Mouse (Mus musculus): ENCODE measurements around the gene Chka. TPM values are rescaled to one million over a fixed set of nuclear protein-coding genes. Genes with fewer than 3 reads are reported as not detected.

Gene Chka
- total RNA-seq, 1 experiment from 2014 or later, result 46.5 TPM

DNA sequence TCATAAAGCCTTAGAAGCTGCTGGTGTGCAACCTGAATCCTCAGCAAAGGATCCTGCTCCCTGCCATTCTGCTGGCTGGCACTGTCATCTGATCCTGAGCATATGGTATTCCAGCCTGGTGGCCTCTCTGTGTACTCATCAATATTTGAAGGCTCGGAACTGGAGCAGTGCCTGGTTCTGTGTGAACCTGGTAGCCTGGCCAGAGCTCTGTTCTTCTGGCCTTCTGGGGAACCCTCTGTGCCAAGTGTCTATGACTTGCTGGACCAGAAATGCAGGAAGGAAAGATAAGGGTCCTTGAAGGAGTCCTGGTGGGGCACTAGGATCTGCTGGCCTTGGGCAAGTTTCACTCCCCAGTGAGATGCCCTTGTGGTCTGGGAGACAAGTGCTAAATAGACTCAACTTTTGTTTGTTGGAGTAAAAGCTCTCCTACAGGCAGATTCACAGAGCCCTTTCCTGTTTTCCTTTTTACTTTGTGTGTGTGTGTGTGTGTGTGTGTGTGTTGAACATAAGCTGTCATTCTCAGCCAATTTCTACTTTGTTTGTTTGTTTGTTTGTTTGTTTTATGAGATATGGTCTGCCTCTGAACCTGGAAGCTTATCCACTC, 5.7 kb upstream of the Chka start:
- ATAC-seq (replicated peaks; ENCODE audit: low read depth, poor library complexity, severe bottlenecking), result no peak

DNA sequence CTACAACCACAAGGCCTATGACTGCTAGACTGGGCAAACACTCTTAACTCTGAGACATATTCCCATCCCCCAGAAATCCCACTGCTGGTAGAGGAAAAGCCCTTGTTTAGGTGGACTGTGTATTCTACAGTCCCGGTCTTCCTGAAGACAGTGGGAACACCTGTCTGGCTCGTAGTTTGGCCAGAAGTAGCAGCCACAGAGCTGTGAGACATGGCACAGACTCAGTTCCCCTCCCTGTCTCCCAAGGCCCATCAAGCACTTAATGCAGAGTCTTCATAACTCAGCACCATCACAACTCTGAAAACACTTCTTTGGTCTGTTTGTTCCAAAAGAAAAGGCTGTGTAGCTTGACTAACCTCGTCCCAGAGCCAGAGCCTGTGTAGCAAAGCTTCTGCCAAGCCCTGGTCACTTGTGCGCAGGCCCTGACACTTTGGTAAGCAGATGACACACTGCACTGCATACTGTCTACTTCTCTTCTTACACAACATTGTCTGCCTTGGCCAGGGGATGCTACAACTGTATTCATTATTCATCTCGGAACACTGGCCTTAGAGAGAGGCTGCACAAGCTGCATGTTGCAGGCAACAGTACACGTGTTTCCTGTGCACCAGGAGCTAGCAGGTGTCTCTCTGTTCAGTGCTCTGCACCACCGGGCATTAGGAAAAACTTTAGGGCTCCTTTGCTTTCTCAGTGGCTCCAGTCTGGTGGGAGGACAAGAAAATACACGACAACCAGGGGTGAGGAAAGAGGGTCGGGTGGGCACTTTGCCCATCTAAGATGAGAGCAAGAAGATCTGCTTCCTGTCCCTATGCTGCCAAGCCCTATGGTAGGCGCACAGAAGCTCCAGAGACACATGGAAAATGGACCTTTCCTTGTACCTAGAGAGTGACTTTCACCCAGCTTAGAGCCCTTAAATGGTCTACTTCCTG, 4.6 kb upstream of the Chka start:
- no peak for ATAC-seq (replicated peaks; ENCODE audit: low read depth, poor library complexity, severe bottlenecking)

DNA sequence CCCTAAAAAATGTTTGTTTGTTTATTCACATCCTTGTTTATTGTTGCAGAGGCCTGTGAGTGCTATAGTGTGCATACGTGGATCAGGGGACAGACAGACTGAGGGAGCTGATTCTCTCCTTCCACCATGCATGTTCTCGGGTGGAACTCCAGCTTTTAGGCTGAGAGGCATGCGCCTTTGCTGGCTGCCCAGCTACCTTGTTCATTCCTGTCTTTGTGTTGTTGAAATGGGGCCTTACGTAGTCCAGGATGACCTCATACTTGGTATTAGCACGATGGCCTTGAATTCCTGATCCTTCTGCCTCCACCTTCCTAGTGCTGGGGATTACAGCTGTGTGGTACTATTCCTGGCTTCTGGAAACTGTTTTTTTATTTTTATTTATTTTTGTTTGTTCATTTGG, 3.9 kb upstream of the Chka start:
- ATAC-seq (replicated peaks; ENCODE audit: low read depth, poor library complexity, severe bottlenecking), result no peak

DNA sequence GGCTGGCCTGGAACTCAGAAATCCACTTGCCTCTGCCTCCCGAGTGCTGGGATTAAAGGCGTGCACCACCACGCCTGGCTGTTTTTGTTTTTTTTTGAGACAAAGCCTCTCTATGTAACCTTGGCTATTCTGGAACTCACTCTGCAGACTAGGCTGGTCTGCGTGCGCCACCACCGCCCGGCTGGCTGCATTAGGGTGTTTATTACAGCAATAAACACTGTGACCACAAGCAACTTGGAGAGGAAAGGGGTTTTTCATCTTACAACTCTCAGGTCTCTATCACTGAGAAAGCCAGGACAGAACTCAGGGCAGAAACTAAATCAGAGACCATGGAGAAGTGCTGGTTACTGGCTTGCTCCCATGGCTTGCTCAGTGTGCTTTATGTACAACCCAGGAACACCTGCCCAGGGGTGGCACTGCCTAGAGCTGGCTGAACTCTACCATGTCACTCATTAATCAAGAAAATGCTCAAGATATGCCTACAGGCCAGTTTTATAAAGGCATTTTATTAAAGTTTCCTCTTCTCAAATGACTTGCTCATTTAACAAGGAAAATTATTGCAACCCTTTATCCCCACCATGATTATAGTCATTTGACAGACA, 3.3 kb upstream of the Chka start:
- ATAC-seq (replicated peaks; ENCODE audit: low read depth, poor library complexity, severe bottlenecking), result no peak

DNA sequence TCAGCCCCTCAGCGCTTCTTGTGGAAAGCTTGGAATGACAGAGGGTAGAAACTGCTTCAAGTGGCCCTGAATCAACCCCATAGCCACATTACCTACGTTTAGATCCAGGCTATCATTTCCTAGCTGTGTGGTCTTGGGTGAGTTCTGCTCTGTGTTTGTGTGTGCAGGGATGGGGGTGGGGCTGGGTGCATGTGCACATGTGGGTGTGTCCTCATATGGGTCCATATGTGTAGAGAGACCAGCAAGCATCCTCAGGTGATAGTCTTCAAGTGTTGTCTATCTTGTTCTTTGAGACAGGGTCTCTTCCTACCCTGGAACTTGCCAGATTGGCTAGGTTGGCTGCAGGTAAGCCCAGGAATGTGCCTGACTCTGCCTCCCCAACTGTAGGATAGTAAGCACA, 2.3 kb upstream of the Chka start:
- ATAC-seq (replicated peaks; ENCODE audit: low read depth, poor library complexity, severe bottlenecking), result no peak

DNA sequence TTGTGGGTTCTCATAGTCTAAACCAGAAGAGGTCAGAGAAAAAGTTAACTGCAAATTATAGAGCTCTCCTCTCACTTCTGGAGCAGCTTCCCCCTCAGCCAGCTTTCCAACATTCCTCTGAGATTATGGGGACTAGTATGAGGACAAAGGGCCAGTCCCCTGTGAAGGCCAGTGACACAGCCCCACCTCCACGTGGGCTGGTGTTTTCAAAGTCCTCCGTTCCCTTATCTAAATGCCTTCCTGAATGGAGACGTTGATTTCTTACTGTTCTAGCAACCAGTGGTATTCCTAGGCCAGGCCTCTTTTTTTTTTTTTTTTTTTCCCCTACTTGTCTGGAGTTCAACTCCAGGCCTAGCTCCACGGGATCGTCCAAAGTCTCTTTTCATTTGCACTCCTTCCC, 1.5 kb upstream of the Chka start:
- no peak for ATAC-seq (replicated peaks; ENCODE audit: low read depth, poor library complexity, severe bottlenecking)

DNA sequence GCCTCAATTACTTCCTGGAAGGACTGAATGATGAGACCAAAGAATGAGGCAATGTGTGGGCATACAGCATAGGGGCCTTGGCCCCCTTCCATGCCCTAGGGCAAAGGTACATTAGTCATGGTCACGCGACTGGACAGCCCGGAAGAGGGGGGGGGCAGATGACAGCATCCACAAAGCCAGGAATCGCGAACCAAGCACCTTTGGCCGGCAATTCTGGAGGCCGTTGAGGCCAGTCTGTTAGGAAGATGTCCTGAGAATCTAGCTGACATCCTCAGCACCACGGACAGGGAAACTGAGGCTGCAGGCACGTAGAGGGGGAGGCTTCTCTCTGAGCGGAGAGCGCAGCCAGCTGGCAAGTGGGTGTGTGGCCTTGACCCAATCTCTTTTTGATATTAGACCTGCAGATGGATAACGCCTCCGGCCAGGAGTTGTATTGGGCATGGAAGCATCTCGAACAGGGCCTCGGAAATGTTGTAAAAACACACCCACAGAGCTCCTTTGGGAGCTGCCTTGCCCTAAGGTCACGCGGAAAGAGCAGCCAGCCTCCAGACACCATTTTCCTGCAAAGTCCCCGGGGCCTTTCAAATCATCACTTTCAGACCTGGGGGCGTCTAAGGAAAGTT, 615 bp upstream of the Chka start:
- ATAC-seq (replicated peaks; ENCODE audit: low read depth, poor library complexity, severe bottlenecking), result peak; percentile 10; the same call in 1 of the 2 replicates

DNA sequence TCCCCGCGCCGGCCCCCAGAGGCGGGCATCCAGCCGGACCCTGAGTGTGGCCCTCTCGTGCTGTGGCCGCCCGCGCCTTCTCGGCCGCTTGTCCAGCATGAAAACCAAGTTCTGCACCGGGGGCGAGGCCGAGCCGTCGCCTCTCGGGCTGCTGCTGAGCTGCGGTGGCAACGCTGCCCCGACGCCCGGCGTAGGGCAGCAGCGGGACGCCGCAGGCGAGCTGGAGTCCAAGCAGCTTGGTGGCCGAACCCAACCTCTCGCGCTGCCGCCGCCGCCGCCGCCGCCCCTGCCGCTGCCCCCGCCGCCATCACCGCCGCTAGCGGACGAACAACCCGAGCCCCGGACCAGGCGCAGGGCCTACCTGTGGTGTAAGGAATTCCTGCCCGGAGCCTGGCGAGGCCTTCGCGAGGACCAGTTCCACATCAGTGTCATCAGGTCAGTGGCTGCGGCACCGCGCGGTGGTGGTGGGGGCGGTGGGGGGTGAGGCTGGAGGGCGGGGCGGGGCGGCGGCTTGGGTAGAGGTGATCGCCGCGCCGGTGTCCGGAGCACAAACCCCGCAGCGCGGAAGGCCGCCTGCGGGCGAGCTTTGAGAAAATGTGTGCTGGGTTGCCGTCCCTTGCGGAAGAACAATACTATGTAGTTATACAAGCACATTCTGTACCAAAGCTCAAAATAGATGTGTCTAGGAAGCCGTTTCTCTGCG, 557 bp downstream of the Chka start:
- no peak for ATAC-seq (replicated peaks; ENCODE audit: low read depth, poor library complexity, severe bottlenecking)

DNA sequence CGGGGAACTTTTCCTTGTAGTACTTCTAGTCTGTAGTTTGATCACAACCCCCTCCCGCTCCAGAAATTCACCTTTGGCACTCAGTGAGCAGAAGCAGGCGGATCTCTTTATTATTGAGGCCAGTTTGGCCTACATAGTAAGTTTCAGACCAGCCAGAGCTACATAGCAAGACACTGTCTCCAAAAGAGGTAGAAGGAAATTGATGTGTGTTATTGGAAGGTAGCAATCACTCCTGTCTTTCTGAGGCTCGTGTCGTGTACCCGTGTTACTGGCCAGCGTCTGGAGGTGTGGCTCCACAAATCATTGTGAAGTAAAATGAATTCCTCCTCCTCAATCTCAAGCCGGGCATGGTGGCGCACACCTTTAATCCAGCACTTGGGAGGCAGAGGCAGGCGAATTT, 1.5 kb downstream of the Chka start:
- no peak for ATAC-seq (replicated peaks; ENCODE audit: low read depth, poor library complexity, severe bottlenecking)

DNA sequence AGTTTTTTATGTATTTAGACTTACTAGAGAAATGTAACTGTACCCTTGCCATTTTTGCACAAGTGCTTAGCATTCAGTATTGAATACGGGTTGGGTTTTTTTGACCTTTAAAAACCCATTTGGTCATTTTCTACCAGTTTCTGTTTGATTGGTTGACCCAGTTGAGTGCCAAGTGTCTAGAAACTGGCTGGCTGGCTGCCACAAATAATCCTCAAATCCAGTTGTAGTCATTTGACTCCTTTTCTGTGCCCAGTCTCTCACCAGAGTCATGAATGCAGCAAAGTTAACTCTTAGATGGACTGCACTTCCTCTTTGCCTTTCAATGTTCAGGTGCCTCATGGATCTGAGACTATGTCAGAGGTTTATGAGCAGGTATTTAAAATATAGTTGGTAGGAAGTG, 2.3 kb downstream of the Chka start:
- no peak for ATAC-seq (replicated peaks; ENCODE audit: low read depth, poor library complexity, severe bottlenecking)

DNA sequence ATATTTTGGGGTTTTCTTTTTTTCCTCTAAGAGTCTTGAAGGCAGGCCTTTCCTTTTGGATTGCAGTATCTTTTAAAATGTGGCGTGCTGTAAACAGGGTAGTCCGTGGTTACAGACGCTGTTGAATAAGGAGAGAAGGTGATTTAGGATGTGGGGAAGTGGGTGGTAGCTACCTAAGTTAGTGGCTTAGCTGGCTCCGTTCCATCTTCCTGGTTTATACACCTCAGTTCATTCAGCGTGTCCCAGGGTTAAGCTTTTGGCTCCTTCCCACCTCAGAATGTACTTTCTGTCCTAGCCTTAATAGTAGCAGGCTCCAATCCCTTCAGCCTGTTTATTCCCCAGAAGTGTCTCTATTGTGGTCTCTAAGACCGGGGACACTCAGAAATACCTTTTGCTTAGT, 3.5 kb downstream of the Chka start:
- no peak for ATAC-seq (replicated peaks; ENCODE audit: low read depth, poor library complexity, severe bottlenecking)

DNA sequence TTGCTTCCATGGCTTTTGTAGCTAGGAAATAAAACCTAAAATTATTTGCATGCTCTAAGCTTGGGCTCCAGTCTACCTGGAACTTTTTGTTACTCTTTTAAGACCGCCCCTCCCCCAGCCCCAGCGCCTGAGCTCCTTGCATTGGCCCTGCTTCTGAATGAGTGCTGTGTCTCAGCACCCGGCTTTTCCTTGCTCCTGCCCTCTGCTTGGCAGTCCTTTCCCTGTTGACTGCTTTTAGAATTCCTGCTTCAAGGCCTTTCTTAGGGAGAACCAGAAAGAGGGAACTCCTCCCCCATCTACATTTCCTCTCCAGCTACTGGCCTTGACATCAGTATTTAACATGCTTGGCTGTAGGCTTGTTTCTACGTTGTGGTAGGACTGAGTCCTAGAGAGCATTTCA, 4.0 kb downstream of the Chka start:
- no peak for ATAC-seq (replicated peaks; ENCODE audit: low read depth, poor library complexity, severe bottlenecking)

DNA sequence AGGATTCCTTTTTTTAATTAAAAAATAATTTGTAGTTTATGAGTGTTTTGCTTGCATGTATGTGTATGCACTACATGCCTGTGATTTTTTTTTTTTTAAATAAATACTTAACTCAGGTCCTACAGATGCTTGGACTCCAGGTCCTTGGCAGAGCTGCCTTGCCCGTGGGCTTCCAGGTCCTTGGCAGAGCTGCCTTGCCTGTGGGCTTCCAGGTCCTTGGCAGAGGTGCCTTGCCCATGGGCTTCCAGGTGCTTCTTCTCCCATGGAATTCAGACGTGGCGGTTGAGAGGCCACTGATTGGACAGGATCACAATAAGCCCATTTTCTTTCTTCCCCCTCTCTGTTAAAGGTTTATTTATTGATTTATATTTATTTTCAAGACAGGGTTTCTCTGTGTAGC, 5.6 kb downstream of the Chka start:
- ATAC-seq (replicated peaks; ENCODE audit: low read depth, poor library complexity, severe bottlenecking), result no peak

DNA sequence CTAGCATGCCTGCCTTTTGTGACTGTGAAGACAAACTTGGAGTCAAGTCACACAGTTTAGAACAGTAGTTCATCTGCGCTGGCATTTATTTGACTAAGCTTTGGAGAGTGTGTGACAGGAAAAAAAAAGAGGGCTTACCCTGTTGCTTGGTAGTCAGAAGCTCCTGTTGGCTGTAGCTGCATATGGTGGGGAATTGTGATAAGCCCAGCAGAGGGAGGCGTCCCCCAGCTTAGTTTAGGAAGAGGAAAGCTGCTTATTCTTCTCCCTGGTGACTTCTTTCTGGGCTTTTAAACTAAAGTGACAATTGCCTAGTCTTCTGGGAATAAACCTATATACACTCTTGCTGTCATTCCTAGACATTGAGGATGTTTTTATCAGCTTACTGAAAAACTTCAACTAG, 11.1 kb downstream of the Chka start:
- no peak for ATAC-seq (replicated peaks; ENCODE audit: low read depth, poor library complexity, severe bottlenecking)

DNA sequence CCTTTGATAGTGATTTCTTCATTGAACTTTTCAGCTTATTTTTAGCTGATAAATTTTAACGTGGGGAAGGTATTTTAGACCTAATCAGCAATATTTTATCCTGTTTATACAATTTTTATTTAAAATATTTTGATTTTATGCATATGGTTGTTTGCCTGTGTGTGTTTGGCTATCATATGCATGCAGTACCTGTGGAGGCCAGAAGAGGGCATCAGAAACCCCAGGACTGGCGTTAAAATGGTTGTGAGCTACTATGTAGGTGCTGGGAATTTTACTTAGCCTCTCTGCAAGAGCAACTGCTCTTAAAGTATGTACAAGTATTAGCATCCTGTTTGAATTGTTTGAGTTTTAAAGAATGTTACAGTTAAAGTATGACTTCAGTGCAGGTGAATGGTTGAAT, 13.4 kb downstream of the Chka start:
- no peak for ATAC-seq (replicated peaks; ENCODE audit: low read depth, poor library complexity, severe bottlenecking)

DNA sequence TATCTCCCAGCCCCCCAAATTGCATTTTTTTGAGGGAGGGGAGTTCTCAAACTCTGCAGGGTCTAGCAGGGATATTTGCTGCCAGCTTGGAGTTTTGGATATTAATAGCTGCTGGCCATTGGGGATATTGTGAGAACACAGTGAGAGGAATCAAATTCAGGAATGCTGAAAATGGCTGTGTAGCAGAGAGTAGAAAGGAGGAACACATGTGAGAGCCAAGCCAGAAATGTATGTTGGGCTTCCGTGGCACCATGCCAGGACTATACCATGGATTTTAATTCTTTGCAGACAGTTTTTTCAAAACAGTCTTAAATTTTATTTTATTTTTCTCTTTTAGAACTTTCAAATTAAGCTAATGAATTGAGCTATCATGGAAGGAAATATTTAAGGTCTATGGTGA, 16.7 kb downstream of the Chka start:
- ATAC-seq (replicated peaks; ENCODE audit: low read depth, poor library complexity, severe bottlenecking), result no peak

DNA sequence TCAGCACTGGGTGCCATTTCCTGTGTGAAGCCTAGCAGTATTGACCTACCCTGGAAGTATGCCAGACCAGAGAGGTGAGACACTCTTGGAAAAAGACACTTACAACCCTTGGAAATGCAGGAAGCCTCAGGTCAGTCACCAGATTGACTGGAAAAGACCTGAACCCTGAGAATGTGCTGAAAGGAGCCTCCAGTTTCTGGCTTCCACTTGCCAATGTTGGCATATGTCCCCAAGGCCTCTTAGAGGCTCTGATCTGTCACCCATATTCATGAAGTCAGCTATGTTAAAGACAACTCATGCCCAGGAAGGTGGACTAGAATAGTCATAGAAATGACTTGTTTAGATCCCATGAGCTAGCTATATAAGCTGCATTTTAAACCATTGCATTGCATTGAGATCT, 19.9 kb downstream of the Chka start:
- ATAC-seq (replicated peaks; ENCODE audit: low read depth, poor library complexity, severe bottlenecking), result no peak

DNA sequence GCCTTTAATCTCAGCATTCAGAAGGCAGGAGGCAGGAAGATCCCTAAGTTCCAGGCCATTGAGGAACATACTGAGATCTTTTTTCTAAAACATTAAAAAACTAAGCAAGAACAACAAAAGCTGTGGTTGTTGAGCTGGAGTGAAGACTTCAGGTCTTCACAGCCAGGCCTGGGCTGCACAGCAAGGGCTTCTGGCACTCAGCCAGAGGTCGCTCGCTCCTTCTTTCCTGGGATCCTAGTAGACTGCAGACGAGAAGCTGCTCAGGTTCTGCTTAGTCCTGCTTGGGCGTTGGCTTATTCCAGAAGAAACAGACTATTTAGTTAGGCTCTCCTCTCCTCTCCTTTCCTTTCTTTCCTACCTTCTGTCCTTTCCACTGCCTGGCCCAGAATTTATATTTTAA, 20.8 kb downstream of the Chka start:
- ATAC-seq (replicated peaks; ENCODE audit: low read depth, poor library complexity, severe bottlenecking), result no peak

DNA sequence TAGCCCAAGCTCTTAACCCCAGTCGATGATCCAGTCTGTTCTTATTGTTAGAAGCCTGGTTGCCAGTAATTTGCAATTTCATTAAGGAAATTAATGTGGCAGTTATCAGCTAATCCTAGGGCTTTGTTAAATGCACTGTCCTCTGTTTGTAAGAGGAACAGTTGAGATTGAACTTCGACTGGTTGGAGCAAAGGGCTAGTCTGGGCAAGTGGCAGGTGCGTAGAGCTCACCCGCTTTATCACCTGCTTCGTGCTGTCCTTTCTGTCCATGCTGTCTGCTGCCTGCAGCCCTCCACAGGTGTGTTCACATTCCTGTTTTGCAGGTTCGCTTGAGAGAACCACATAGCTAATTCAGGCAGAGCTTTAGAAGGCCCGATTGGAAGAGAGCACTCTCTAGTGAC, 23.5 kb downstream of the Chka start:
- no peak for ATAC-seq (replicated peaks; ENCODE audit: low read depth, poor library complexity, severe bottlenecking)

DNA sequence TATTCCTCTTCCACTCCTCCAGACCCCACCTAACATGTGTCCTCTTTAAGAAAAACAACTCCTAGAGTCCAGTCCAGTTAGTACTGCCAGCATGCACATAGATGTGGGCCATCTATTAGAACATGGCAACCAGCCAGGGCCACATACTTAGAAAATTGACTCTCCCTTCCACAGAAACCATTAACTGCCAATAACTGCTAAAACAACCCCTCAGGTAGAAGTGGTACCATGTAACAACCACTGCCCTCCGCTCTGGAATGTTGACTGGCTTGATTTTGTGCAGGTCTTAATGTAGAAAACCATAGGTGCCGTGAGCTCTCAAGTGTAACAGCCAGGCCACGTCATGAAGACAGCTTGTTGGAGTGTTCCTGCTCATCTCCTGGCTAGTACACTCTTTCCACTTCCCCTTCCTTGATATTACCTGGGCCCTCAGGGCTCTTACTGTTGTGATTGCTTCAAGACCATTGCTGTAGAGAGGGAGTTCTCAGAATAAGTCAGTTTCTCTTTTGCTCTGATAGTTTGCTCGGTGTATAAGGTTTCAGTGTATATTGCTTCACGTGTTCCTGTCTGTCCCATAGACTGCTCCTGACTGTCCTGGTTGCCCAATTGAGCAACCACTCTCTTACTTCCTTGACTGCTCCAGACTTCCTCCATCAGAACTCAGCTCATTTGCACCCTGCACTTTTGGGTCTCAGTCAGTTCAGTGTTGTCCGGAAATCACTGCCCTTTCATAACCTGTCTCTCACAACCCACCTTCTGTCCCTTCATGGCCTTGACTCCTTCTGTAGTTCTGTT, 28.7 kb downstream of the Chka start:
- peak; percentile 50 for ATAC-seq (replicated peaks; ENCODE audit: low read depth, poor library complexity, severe bottlenecking)
